Mouse (Mus musculus): ENCODE data around the gene Hsf4. TPM values are rescaled to one million over a fixed set of nuclear protein-coding genes. Genes with fewer than 3 reads are reported as not detected.
"Not testable (repeated sequence)": the region's sequence is repeated elsewhere in the genome, so short reads cannot be mapped to it uniquely, and the experiment has no call there.

Hsf4 gene
- polyA plus RNA-seq (2017; shearing (Covaris generic)) = under 1 TPM; 0.31 to 0.37 TPM

DNA sequence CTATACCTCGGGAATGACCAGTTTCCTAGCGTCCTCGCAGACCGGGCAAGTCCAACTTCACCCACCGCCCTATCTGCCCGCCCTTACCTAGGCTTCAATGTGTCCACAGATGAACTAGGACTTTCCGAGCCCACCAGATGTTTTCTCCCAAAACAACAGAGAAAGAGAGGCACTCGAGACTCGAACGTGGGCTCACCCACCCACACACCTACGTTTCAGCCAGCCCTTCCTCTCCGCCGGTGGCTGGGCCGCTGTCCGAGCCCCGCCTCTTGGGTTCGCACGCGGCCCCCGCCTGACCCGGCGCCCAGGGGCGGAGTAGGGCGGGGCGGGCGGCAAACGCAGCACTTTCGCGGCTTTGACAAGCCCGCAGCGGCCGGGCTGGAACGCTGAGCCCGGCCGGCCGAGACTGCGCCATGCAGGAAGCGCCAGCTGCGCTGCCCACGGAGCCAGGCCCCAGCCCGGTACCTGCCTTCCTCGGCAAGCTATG is at the start of gene Hsf4:
Gene Hsf4, plus strand, starts transcription at position 341 of the 487 bp plus-strand sequence.
- no peak for ATAC-seq

GRCm38 (mm10) chr8:105223850-105224249 is 45.8 kb upstream of the Hsf4 start:
- no peak for ATAC-seq

DNA sequence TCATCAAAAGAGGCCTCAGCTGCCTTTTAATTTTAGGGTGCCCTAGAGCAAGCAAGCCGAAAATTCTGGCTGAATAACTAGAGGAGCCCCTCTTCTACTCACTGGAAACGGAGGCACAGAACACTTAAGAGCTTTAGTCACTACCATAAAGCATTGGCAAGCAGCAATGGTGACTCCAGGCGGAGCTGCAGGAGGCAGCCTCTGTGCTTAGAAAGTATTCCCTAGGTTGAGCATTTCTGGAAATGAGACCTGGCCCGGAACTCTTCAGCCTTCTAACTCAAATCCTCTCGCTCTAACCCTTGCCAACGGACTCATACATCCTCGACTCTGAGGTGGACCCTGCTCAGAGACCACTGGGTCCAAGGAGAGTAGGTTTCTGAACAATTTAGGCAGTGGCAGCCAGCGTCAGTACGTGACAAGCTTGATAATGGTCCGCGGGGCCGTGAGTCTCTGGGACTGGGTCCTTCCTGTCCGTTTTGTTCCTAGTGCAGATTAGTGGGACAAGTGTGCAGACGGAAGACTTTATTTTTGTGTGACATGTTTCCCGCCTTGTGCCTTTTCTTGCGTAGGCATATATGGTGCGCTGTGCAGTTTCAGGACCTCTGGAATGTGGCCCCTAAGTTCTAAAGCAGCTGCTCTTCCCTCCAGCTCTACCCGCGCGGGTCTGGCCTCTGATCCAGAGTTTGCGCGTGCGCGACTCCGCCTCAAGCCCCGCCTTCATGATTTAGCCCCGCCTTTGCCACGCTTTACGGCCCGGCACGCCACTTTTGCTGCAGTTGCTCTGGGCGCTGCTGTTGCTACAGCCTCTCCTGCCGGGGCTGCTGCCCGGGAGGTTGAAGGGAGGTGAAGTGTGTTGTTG is 45.0 kb upstream of the Hsf4 start, which contains the start of gene D230025D16Rik:
Gene D230025D16Rik, plus strand, starts transcription at position 733 of the 859 bp plus-strand sequence.
- peak; percentile 87 for ATAC-seq

DNA sequence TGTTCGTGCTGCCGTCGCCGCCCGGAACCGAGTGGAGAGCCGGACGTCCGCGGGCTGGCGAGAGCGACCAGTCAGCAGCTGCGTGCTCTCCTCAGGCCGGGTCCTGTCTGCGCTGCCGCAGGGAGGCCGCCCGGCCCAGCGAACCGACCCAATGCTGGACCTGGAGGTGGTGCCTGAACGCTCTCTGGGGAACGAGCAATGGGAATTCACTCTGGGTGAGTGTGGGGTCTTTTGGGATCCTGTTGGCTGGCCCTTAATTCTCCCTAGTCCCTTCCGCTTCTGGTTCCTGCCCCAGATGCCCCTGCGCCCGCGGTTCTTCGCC is 44.4 kb upstream of the Hsf4 start:
- no peak for ATAC-seq

DNA sequence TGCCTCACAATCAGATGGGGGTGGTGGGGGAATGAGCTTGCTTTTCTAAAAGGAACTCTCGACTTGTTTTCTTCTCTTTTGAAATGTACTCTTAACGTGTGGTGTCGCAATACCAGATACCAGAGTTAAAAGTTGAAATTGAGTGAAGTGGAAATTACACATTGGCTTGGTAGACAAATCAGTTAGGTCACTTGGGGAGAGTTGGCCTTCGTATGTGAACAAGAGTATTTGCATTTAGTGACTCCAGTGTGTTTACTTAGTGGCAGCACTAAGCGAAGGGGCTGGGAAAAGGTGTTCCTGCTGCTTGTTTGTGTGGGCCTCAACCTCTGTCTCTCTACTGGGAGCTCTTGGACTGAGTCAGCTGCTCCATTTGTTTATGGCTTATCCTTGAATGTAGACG is 43.7 kb upstream of the Hsf4 start:
- ATAC-seq = no peak

DNA sequence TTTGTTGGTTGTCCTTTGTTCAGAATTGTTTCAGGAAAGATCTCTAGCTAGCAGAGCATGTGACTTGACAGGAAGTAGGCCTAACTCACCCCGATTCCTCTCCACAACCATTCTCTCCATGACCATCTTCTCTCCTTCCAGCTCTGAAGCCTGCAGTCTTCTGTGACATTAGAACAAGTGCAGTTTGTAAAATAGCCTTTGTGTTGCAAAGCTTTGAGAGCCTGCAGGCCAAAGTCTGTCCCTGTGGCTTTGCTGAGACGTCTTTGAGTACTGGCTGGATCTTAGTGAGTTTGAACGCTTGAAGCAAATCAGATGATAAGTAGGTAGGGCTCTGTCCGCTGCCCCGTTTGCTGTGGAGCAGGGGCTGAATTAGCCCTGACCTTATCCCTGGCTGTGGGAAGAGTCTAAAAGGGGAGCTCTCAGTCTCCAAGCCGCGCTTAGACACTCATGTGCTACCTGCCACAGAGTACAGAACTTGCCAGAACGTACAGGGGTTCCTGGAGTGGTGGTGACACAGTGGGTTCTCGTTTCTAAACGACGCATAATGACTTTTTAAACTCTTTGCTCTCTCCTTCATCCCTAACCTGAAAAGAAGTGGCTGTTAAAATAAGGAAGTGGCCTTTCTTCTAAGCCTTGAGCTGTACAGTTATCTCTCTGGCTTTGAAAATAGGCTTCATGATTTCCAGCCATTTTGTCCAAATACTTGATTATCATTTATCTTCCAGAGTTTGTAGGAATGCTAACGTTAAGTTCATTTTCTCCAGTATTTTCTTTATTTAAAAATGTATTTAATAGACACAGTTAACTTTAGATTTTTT is 37.9 kb upstream of the Hsf4 start:
- ATAC-seq = no peak

DNA sequence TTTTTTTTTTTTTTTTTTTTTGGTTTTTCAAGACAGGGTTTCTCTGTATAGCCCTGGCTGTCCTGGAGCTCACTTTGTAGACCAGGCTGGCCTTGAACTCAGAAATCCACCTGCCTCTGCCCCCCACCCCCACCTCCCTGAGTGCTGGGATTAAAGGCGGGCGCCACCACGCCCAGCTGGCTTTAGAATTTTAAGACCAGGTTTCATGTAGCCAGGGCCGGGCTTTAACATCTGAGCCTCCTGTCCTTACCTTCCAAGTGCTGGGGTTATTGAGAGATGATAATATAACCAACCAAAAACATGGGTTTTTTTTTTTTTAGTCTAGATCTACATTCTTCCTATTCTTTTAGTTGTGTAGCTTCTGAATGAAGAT is 37.3 kb upstream of the Hsf4 start:
- not testable (repeated sequence) for ATAC-seq

- ATAC-seq = no peak
Observed at GRCm38 (mm10) chr8:105233126-105233935, 36.3 kb upstream of the Hsf4 start.

DNA sequence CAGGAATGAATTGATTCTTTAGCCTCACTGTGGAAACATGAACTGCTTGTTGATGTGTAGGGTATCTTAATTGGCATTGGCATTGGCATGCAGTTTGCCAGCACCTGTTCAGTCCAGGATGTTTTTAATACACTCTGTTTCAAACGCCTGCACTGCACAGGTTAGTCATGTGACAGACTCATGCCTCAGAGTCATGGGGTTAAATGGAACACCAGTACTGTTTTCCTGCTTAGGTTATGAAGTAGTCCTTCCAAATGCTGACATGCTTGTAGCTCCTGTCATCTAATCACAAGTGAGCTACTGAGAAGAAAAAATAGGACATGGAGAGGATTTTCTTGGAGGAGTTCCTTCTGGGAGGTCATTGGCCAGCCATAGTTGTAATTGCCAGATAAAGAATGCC is 34.4 kb upstream of the Hsf4 start:
- no peak for ATAC-seq

DNA sequence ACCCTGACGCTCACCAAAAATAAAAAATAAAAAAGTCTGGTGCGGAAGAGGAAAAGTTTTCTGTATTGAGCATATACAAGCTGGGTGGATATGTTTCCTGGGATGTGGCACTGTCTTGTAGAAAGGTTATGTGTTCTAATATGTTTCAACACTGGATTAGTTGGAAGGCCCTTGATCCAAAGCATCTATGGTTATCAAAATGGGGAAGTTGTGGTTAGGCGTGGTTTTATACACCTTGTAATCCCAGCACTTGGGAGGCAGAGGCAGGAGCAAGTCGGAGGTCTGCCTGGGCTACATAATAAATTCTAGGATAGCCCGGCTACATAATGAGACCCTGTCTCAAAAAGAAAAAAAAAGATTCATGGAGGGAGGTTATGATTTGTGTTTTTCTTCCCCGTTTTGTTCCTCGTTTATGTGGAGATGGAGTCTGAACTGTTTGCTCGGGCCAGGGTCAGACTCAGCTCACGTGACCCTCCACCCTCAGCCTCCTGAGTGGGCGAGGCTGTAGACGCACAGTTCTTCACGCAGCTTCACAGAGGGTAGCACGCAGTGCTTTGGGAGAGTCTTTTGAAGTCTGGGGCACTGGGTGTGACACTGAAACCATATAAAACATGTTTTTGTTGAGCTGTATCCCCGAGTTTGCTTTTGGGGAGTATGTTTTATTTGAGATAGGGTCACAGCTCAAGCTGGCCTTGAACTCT is 32.0 kb upstream of the Hsf4 start:
- no peak for ATAC-seq

GRCm38 (mm10) chr8:105241016-105241415 is 28.6 kb upstream of the Hsf4 start:
- ATAC-seq = no peak

DNA sequence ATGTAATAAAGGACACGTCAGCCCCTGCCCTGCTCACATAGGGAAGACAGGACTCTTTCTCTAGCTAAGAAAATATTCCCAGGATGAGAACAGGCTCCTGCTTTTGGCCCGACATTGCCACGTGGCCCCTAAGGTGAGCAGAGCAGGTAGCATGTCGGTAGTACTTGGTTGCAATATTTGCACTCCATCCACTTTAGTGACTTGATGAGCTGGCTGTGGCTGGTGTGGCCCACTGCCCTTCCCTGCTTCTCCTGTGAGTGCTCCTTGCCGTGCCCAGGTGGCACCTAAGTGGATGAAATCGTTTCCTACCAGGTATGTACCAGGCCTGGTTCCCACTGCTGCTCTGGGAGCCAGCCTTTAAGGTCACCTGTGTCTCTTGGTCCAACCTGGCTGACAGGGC is 17.6 kb upstream of the Hsf4 start:
- ATAC-seq = no peak

DNA sequence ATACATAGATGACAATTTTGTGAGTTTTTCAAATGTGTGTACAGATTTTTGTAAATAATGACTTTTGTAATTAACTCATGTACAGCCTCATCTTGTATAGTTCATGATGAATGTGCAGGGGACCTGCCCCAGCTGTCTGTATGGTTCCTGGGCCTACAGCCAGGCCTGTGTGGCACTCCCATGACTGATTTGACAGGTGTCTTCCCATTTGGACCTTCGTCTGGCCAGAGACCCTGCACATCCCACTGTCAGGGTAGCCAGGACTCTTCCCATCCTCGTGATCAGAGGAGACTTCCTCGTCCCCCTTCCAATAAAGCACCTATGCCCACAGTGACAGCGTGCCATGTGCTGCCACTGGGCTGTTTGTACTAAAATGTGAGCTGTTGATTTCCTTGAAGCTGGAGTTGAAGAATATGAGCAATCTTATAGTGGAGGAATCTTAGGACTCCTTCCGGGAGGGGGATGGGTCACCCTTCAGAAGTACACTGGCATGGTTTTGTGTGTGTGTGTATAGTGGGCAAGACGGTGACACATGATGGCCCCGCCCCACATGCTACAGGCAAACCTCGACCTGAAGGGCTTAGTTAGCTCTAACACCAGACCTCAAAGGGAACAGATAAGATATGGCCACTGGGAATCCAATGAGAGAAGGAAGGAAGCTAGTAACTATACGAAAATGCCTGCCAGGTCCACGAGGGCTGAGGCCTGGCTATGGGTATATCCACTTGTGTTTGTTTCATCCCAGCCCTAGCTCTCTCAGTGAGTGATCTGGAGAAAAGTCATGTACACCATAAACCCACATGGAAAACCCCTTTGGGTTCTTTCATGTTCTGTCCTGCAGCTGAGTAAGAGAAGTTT is 16.7 kb upstream of the Hsf4 start:
- no peak for ATAC-seq

DNA sequence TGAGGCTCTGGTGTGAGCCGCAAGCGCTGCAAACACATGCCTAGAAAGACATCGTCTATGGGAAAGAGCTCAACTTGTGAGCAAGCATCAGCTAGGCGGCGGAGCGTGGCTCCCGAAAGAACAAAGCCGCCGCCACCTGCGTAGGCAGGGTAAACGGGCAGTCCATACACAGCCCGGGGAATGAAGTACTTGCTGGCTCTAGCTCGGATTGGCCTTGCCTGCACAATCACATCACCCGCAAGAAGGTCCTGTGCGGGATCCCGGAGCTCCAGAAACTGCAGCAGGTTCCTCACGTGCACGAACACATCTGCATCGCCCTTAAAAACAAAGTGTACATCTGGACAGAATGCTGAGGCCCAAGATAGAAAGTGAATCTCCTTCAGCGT is 15.8 kb upstream of the Hsf4 start:
- no peak for ATAC-seq

DNA sequence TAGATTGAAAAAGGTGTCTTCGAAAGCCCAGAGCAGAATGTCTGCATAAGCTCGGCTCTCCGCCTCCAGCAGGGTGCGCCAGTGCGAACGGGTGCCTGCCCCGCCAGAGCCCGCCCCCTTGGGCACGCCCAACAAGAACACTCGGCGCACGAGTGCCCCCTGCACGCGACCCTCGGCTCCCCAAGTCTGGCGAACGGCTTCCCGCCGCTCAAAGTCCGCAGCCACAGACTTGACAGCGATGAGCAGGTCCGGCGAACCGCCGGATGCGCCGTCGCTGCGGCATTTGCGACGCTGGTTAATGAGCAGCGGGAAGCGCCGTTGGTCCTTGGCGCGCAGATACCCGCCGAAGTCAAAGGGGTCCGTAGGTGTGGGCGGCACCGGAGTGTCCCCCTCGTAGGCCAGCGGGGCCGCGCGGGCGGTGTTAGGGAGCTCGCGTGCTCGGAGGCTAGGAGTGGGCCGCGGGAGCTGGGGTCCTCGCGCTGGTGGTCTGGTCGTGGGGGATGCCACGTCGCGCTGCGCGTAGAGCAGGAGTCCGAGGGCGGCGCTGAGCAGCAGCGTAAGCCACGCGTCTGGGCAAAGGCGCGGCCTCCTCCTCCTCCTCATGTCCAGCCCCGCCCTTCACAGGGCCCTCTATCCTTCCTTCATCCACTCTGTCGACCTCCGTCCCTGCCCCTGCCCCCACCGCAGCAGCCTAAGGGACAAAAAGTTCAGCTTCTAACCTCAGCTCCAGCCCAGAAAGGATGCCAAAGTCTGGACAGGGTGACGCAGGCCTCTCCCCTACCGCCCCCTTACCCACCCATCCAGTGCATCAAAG is 15.2 kb upstream of the Hsf4 start:
- ATAC-seq = peak; percentile 81

DNA sequence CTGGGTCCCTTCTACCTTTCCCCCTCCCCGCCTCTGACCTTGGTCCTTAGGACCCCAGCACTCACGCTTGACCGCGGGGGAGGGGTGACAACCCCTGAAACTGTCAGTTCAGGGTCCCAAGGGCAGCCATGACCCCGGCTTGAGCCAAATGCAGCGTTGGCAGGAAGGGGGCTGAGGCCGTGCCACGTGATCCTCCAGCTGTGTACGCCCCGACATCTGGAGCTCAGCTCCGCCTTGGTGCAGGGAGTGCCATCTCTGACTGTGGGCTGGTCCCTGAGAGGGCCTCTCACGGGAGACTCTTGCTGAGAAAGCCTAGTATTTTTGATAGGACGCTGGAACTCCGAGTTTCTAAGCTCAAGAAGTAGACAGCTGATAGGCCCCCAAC is 14.6 kb upstream of the Hsf4 start, which contains the start of gene B3gnt9:
Gene B3gnt9, minus strand, starts transcription at position 188 of the 385 bp plus-strand sequence.
- peak; percentile 38 for ATAC-seq

- no peak for ATAC-seq
Observed at GRCm38 (mm10) chr8:105257318-105258114, 12.1 kb upstream of the Hsf4 start.

- no peak for ATAC-seq
Observed at GRCm38 (mm10) chr8:105258911-105259720, 10.5 kb upstream of the Hsf4 start.

Measured in activated CD4-positive, CD25-positive, alpha-beta regulatory T cell, adult 4 months (primary cell).